Mouse (Mus musculus) fibroblast of lung, adult 2 months (primary cell): ENCODE measurements around the gene Nxpe5.
A peak's percentile ranks its signal among the peaks of the same experiment; 100 is the strongest.

Experiments used
- DNase-seq: peaks from one replicate; pipeline ENCODE4 v3.0.0-alpha.2; 2011; ENCODE audit warnings: low read depth

Gene Nxpe5

GRCm38 (mm10) chr5:138277994-138278393 is 52.3 kb downstream of the Nxpe5 start:
- DNase-seq, result no peak

DNA sequence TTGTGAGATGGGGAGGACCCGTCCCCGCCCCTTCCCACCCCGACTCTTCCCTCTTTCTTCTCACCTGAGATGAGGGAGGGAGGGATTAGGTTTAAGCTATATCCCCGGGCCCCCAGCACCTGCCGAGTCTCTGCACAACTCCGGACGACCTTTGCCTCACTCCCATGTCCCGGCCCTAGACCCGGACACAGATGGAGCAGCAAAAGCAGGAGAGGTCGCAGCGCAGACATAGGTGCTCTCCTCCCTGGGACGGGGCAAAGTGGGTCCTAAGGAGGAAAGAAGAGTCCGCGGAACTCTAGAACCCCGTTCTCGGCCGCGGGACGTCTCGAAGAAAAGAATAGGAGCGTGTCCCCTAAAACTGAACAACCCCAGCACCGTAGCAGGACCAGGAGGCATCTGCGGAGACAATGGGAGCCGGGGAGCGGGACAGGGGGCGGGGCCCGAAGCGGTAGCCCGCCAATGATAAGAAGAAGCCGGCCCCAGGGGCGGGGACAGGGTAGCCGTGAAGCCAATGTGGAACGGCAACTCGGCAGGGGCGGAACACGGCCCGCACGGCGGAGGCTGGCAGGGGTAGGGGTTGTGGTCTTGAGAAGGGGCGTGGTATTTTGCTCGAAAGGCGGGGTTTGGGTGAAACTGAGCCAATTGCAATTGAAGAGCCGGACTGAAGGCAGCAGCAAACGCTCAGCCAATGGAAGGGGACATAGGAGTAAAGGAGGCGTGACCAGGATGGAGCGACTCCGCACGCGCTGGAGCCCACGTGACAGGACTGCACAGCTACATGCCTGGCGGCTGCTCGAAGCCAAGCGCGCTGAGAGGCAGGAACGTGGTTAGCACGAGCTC is 54.1 kb downstream of the Nxpe5 start, which contains the start of the genes Gm43720, Gpc2 and Stag3:
Gene Gm43720, minus strand, starts transcription at position 374 of the 840 bp plus-strand sequence.
Gene Gpc2, minus strand, starts transcription at position 421 of the 840 bp plus-strand sequence.
Gene Stag3, plus strand, starts transcription at position 656 of the 840 bp plus-strand sequence.
- peak; percentile 97 for DNase-seq

DNA sequence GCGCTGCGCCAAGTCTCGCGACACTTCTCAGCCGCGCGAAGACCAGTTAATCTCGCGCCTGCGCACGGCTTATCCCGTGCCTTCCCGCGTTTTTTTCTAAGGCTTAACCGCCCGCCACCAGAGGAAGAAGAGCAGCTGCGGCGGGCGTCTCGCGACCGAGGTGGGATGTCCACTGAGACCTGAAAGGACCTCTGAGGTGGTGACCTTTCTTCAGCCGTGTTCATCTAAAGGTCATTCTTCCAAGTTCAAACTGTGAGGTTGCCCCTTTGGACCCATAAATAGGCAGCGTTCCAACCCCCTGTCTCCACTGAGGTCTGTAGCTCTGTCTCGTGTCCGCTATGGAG is 54.7 kb downstream of the Nxpe5 start:
- no peak for DNase-seq

- no peak for DNase-seq
Measured at GRCm38 (mm10) chr5:138280829-138281228, 55.1 kb downstream of the Nxpe5 start.

GRCm38 (mm10) chr5:138281798-138282197 is 56.1 kb downstream of the Nxpe5 start:
- no peak for DNase-seq

DNA sequence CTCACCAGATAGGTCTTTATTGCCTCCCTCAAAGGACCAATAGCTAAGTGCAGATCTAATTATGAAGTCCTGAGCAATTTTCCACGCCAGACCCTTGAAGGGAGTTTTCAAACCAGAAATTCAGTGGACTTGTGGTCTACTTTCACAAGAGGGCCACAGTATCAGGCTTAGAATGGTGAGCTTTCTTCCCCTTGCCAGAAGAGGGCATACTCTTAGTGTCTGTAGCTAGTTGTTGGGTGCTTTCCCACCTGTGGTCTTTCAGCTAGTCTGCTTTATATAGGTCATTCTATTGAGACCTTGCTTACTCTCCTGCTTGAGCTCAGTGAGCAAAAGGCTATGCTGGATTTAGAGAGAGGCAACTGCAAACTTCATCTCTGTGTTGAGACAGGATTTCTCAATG is 57.8 kb downstream of the Nxpe5 start:
- no peak for DNase-seq

- DNase-seq, result no peak
Measured at GRCm38 (mm10) chr5:138287861-138288260, 62.2 kb downstream of the Nxpe5 start.

DNA sequence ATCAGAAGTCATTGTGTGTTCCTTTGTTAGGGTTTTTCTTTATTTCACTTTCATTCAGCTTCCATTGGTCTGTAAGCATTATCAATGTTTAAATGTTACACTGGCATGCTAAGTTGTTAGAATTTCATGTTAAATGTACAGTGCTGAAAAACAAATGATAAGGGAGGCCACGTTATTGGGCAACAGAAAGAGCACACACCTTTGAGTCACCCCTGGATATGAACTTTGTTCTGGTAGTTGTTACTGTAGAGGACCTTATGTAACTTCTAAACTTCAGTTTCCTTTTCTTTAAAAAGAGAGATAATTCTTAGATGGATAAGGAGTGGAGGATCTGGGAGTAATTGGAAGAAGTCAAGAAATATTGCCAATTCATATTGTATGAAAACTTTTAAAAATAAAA is 65.9 kb downstream of the Nxpe5 start:
- DNase-seq, result no peak

DNA sequence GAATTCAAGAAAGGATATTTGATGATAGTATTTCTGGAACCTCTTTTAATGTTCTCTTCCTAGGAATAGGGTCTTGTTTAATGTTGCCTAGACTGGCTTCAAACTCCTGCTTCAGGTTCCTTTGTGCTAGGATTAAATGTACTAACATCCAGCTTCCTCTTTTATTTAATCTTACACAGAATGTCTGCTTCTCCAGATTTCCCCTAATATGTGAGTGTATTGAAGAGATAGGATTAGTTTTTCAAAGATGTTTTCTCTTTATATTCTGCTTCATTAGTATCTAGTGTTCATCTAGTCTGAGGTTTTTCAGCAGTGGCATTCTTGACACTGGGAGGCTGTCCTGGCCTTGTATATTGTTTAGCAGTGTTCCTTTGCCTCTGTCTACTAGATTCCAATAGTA is 68.5 kb downstream of the Nxpe5 start:
- DNase-seq, result no peak

DNA sequence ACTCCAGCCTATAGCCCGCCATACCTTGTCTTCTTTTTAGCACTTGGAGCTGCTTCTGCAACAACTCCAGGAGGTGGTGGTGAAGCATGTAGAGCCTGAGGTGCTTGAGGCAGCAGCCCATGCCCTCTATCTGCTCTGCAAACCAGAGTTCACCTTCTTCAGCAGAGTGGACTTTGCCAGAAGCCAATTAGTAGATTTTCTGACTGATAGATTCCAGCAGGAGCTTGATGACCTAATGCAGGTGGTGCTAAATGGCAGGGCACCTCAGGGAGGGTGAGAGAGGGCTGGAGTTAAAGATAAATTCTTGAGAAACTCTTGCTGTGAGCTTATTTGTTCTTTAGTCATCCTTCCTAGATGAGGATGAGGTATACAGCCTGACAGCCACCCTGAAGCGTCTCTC is 73.9 kb downstream of the Nxpe5 start:
- no peak for DNase-seq
